Mouse (Mus musculus): Measurements from ENCODE around the gene Gtf2f2. TPM values are rescaled to one million over a fixed set of nuclear protein-coding genes. Genes with fewer than 3 reads are reported as not detected.
A peak's percentile ranks its signal among the peaks of the same experiment; 100 is the strongest.

Gtf2f2 gene
- polyA plus RNA-seq, 1 experiment from 2014 or later: 40.3 TPM

GRCm38 (mm10) chr14:75849842-75850568 is 160.7 kb downstream of the Gtf2f2 start:
- Histone ChIP-seq H3K4me1 (peaks cover 21% of the 10 kb centered on the region), H3K36me3 (peaks cover 45% of the 10 kb centered on the region), H3K4me3 (no peak overlapping the region), H3K4me2 (replicated peaks) (no peak overlapping the region), H3K9me3 (replicated peaks) (no peaks in the 10 kb centered on the region), H3K27me3 (no peaks in the 10 kb centered on the region), H3K9ac (no peak overlapping the region), H3K27ac (no peak overlapping the region)
- ATAC-seq (ENCODE audit: low FRiP score): no peak
- WGBS: 87% methylated on average over 6 of the region's 6 CpGs

GRCm38 (mm10) chr14:75849236-75849635 is 161.4 kb downstream of the Gtf2f2 start:
- no peaks in the 10 kb centered on the region for H3K9me3 ChIP-seq (replicated peaks)
- no peak overlapping the region for H3K9ac ChIP-seq
- no peak overlapping the region for H3K4me3 ChIP-seq
- H3K4me2 ChIP-seq (replicated peaks): no peak overlapping the region
- H3K27me3 ChIP-seq: no peaks in the 10 kb centered on the region
- ATAC-seq (ENCODE audit: low FRiP score): no peak
- peaks cover 45% of the 10 kb centered on the region for H3K36me3 ChIP-seq
- H3K4me1 ChIP-seq: peaks cover 21% of the 10 kb centered on the region
- H3K27ac ChIP-seq: no peak overlapping the region
- WGBS: 86% methylated on average over 5 of the region's 5 CpGs

DNA sequence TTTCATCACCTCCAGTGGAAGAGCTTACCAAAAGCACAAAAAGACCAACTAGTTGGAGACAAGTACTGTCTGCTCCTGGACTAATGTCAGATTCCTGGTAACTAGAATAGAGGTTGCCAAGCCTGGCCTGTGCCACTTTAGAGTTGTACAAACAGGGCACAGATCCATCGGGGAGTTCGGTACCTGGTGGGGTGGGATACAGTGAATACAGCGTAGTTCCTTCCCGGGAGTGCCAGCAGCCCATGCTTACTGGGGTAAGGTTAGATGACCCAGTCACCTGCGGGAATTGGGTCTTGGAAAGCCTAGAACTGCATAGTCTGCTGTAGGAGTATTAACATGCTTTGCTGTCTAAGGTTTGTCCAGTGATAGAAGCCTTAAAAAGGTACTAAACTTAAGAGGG is 162.2 kb downstream of the Gtf2f2 start:
- no peak overlapping the region for H3K9ac ChIP-seq
- H3K36me3 ChIP-seq: peaks cover 45% of the 10 kb centered on the region
- H3K27me3 ChIP-seq: no peaks in the 10 kb centered on the region
- no peak for ATAC-seq (ENCODE audit: low FRiP score)
- no peak overlapping the region for H3K4me3 ChIP-seq
- 91% methylated on average over 5 of the region's 5 CpGs for WGBS
- H3K4me1 ChIP-seq: peaks cover 21% of the 10 kb centered on the region
- H3K4me2 ChIP-seq (replicated peaks): no peak overlapping the region
- H3K9me3 ChIP-seq (replicated peaks): no peaks in the 10 kb centered on the region
- H3K27ac ChIP-seq: no peak overlapping the region

GRCm38 (mm10) chr14:75847669-75848068 is 163.0 kb downstream of the Gtf2f2 start:
- Histone ChIP-seq H3K9me3 (replicated peaks) (no peaks in the 10 kb centered on the region), H3K9ac (0 out of 2 replicates have a peak overlapping the region, but pooled peaks have one; percentile 28), H3K4me3 (no peak overlapping the region), H3K36me3 (peaks cover 45% of the 10 kb centered on the region), H3K27ac (no peak overlapping the region), H3K27me3 (no peaks in the 10 kb centered on the region), H3K4me2 (replicated peaks) (no peak overlapping the region), H3K4me1 (peaks cover 21% of the 10 kb centered on the region)
- 90% methylated on average over 4 of the region's 4 CpGs for WGBS
- no peak for ATAC-seq (ENCODE audit: low FRiP score)

Other genes starting within 250 kb of the Gtf2f2 start
- gene Slc25a30, start 223.8 kb downstream of the Gtf2f2 start, polyA plus RNA-seq (2016; fragmentation: Nextera tagmentation; extraction: Ambion mirVana): 7.8 and 9.3 TPM in 2 replicates
- gene Tpt1, start 165.8 kb downstream of the Gtf2f2 start, polyA plus RNA-seq (2016; fragmentation: Nextera tagmentation; extraction: Ambion mirVana): 873 and 904 TPM in 2 replicates
- gene Kctd4, start 55.9 kb downstream of the Gtf2f2 start, polyA plus RNA-seq (2016; fragmentation: Nextera tagmentation; extraction: Ambion mirVana): 1.2 and 1.7 TPM in 2 replicates
- gene Gpalpp1, start 99.9 kb upstream of the Gtf2f2 start, polyA plus RNA-seq (2016; fragmentation: Nextera tagmentation; extraction: Ambion mirVana): 18.5 and 18.8 TPM in 2 replicates
- gene Nufip1, start 100.0 kb upstream of the Gtf2f2 start, polyA plus RNA-seq (2016; fragmentation: Nextera tagmentation; extraction: Ambion mirVana): 15.3 and 16.0 TPM in 2 replicates

Data from hindbrain, embryonic 12.5 days (tissue).